Mouse (Mus musculus): ENCODE results near the gene Lrpap1. TPM values are rescaled to one million over a fixed set of nuclear protein-coding genes. Genes with fewer than 3 reads are reported as not detected.

Gene Lrpap1
- total RNA-seq, 1 experiment from 2014 or later = 67.4 TPM

DNA sequence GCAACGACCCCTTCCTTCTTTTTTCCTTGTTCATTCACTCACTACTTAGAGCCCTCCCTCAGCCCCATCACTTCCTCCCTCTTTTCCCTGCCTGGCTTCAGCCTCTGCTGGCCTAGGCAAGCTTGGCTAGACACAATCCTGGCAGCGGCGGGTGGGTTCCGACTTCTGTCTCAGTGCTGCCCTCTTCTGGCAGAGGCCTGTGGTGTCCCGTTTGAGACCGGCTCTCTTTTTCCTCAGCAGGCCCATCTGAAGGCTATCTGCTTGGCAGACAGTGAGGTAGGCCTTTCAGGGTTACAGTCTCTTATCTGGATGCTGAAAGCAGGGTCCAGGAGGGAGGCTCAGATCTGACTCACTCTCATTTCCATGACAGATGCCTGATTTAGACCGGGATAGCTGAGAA lies 26.2 kb upstream of the Lrpap1 start:
- ATAC-seq (replicated peaks in 1 of 2; ENCODE audit: insufficient read depth in 1 of 2, low FRiP score in 2 of 2, low TSS enrichment in 1 of 2, low read depth in 1 of 2, poor library complexity in 2 of 2, severe bottlenecking in 2 of 2) = peak; percentile 70 to 82

DNA sequence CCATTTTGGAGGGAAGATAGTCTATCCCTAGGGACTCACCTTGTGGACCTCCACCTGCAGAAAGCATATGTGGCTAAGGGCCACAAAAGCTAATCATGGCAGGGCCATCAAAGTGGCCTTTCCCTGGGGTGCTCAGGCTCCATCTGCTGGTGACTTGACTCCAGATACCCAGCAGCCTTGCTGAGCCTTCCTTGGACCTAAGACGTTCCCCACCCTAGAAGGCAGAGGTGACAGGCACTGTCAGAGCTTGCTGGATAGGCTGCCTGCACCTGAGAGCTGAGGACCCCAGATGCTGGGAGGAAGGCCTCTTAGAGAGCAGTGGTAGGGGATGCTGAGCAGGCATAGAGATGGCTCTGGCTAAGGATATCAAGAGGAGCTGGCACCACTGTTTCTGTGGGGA lies 25.7 kb upstream of the Lrpap1 start:
- ATAC-seq (replicated peaks in 1 of 2; ENCODE audit: insufficient read depth in 1 of 2, low FRiP score in 2 of 2, low TSS enrichment in 1 of 2, low read depth in 1 of 2, poor library complexity in 2 of 2, severe bottlenecking in 2 of 2) = no peak; a peak in 1 of 4 replicates

DNA sequence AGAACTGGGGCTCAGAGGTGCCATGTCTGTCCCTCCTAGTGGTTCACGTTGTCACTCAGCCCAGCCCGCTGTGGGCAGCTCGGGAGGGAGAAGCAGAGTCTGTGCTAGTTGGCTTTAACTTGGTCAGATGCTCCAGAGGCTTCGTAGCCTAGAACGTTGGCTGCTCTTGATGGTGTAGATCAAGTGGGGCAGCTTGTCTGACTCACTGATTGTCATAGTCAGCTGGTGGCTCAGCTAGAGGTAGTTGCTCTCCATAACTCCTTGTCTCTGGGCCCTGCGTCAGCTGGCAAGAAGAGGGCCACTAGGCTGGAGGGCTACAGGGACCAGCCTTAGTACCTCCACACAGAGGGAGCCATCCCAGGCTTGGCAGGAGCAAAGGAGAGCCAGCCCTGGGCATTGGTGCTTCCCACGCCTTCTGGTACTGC lies 24.2 kb upstream of the Lrpap1 start:
- no peak for ATAC-seq (replicated peaks in 1 of 2; ENCODE audit: insufficient read depth in 1 of 2, low FRiP score in 2 of 2, low TSS enrichment in 1 of 2, low read depth in 1 of 2, poor library complexity in 2 of 2, severe bottlenecking in 2 of 2)

DNA sequence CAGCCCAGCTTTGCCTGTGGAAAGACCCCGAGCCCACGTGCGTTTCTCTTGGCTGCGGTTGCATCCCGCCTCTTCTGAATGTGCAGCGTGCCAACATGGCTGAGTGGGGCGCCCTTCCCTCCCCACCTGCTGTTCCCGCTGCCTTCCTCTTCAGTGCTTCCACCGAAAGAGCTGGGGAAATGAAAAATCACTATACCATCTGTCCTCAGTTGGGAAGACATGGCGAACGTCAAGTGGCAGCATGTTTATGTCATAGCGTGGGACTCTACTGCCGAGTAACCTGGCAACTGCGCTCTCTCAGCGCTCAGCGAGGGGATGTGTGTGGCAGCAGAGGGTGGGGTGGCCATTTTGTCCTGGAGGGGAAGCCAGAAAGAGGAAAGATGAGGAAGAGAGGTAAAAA lies 23.6 kb upstream of the Lrpap1 start:
- ATAC-seq (replicated peaks in 1 of 2; ENCODE audit: insufficient read depth in 1 of 2, low FRiP score in 2 of 2, low TSS enrichment in 1 of 2, low read depth in 1 of 2, poor library complexity in 2 of 2, severe bottlenecking in 2 of 2) = no peak

DNA sequence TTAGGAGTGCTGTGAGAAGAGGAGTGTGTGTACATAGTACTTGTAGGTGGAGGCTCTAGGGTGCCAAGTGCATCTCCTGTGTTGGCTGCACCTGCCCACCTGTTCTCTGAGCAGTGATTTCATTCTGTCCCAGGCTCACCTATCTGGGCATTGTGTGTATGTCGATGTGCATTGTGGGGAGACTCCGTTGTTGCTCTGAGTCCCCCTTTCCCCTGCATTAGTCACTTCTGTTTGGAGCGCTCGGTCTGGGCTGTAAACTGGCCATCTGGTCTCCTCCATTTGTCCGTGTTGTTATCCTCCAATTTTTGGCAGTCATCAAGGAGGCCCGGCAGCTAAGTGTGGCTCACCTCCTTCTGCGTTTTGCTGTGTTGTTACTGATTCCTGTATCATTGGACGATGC lies 14.5 kb upstream of the Lrpap1 start:
- ATAC-seq (replicated peaks in 1 of 2; ENCODE audit: insufficient read depth in 1 of 2, low FRiP score in 2 of 2, low TSS enrichment in 1 of 2, low read depth in 1 of 2, poor library complexity in 2 of 2, severe bottlenecking in 2 of 2) = no peak

DNA sequence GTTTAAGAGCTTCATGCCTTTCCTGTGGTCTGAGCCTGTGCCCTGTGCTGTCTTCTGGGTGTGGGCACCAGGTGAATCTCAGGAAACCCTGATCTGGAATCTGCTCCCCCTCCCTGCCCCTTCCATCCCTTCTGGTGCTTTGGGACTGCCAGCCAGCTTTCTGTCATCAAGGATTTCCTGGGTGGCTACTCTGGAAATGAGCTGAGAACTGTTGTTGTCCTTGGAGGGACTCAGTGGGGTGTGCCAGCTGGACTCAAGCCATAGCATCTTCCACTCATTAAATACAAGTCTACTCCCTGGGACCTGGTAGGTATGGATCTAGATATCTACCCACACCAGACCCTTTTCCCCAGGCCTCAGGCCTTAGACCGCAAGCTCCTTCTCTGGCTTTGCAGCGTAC lies 12.9 kb upstream of the Lrpap1 start:
- no peak for ATAC-seq (replicated peaks in 1 of 2; ENCODE audit: insufficient read depth in 1 of 2, low FRiP score in 2 of 2, low TSS enrichment in 1 of 2, low read depth in 1 of 2, poor library complexity in 2 of 2, severe bottlenecking in 2 of 2)

DNA sequence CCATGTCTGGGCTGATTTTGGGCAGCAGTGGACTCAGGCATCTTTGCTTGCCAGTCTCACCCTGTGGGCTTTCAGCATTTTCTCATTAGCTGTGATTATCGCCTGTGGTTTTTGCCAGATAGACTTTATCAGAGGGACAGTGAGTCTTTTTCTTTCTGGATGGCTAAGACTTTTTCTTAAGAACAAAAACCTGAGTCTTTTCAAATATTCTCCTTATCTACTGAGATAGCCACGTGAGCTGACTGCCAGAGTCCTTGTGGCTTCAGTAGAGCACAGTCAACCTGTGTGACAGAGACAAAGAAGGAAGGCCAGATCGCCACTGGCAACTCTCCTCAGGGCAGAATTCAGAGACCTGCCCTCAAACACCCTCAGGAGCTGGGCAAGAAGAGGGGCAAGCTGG lies 12.1 kb upstream of the Lrpap1 start:
- ATAC-seq (replicated peaks in 1 of 2; ENCODE audit: insufficient read depth in 1 of 2, low FRiP score in 2 of 2, low TSS enrichment in 1 of 2, low read depth in 1 of 2, poor library complexity in 2 of 2, severe bottlenecking in 2 of 2) = no peak

DNA sequence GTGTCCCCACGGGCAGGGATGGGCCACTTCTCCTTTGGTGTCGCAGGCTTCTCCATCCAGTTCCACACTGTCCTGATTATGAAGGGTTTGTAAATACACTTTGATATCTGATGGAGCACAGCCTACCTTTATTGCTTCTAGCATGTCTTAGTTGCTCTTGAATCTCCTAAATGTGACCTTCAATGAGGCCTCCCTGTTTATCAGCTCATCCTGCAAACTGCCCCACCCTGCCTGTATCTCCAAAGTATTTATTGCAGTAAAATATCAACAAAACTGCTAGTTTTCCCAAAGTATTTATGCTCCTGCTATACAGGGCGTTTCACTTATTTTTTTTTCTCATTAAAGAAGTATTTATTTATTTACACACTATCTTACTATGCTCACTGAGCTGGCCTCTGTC lies 10.4 kb upstream of the Lrpap1 start:
- ATAC-seq (replicated peaks in 1 of 2; ENCODE audit: insufficient read depth in 1 of 2, low FRiP score in 2 of 2, low TSS enrichment in 1 of 2, low read depth in 1 of 2, poor library complexity in 2 of 2, severe bottlenecking in 2 of 2) = no peak

DNA sequence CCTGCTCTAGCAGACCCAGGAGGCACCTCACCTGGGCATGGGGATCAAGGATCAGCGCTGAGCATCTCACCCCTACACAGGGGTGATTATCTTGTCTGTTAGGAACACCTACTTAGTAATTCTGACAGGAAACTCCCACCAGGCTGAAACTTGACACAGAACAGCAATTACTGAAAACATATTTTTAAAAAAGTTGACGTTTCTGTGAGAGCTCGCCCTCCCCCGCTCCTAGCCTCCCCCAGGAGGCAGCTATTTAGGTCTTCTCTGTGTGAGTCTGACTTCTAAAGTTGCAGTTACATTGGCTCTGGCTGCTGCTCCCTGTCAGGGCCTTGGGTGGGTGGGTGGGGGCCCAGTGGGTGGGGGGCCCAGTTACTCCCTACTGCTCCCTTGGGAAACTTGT lies 6.9 kb upstream of the Lrpap1 start:
- no peak for ATAC-seq (replicated peaks in 1 of 2; ENCODE audit: insufficient read depth in 1 of 2, low FRiP score in 2 of 2, low TSS enrichment in 1 of 2, low read depth in 1 of 2, poor library complexity in 2 of 2, severe bottlenecking in 2 of 2)

DNA sequence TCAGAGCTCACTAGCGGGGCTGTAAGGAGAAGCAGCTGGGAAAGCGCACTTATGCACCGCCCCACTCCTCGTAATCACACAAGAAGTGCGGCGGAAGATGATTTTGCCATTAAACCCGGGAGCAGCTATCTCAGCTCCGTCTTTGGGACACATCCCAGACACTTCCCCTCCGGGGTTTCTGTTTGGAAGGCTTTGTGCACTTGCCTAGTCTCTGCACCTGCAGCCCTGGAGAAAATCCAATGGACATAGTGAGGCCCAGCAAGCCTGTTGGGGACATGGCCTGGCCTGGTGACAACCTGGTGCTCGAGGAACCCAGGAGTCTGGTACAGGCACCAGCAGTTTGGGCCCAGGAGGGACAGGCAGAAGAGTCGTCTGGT lies 344 bp upstream of the Lrpap1 start:
- peak in 1 of 2 experiments; percentile 18; a peak in 2 of 4 replicates for ATAC-seq (replicated peaks in 1 of 2; ENCODE audit: insufficient read depth in 1 of 2, low FRiP score in 2 of 2, low TSS enrichment in 1 of 2, low read depth in 1 of 2, poor library complexity in 2 of 2, severe bottlenecking in 2 of 2)

DNA sequence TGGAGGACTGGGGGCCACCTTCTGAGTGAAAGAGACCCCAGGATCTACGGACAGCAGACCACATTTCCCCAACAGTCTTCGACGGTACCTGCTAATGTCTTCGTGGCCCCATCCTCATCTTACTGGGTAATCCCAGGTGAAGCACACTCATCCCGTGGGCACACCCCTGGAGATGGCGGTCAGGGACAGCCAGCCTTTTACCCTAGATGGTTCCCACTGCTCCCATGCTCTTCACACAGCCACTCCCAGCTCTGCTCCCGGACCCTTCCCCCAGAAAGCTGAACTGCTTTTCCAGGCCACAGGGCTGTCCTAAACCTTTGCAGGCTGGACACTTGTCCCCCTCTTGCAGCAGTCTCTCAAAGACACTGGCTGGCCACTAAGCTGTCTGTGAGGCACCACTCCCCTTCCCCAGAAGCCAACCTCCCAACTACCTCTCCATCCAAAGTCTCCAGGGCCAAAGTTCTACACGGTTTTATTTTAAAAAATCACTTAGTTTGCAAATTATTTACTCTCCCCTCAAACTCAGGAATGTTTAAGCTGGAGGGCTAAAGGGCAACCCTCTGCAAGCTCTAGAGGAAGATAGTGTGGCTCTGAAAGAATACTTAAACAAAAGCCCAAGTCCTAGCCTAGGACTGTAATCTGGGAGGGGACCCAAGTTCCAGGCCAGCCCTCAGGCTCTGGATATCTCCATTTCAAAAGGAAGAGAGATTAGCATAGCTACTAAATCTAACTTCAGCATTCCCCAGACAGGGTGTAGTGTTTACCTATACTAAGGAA lies 1.2 kb downstream of the Lrpap1 start:
- no peak for ATAC-seq (replicated peaks in 1 of 2; ENCODE audit: insufficient read depth in 1 of 2, low FRiP score in 2 of 2, low TSS enrichment in 1 of 2, low read depth in 1 of 2, poor library complexity in 2 of 2, severe bottlenecking in 2 of 2)

DNA sequence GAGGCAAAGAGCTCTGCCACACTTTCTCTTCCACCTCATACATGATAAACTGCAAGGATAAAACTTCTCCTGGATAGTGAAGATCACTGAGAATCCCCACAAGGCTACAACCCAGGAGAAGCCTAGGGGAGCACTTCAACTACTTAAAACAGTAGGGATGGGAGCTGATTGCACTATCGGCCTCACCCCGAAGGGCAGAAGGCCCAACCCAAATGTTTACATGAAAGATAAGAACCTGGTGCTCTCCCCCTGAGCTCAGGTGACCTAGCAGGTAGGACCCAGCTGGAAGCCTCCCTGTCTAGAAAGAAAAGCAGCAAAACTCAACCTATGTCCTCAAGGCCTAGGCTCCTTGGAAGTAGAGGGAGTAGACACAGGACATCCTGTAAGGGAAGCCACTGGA lies 2.0 kb downstream of the Lrpap1 start:
- ATAC-seq (replicated peaks in 1 of 2; ENCODE audit: insufficient read depth in 1 of 2, low FRiP score in 2 of 2, low TSS enrichment in 1 of 2, low read depth in 1 of 2, poor library complexity in 2 of 2, severe bottlenecking in 2 of 2) = no peak

DNA sequence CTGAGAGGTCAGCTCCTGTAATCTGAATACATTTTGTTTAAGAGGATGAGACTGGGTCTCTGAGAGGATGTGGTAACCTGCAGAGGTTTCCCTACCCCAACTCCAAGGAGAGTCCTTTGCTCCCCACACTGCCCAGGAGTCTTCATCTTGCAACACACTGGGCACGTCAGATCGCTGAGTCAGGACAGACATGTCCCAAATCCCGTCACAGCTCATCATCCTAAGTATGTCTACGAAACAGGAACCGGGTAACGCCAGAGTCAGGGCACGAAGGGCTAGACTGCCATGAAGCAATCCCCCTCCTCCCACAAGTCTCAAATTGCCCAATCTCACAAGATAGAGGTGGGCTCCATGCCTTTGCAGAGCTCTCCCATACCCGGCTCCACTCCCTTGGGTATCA lies 2.5 kb downstream of the Lrpap1 start:
- ATAC-seq (replicated peaks in 1 of 2; ENCODE audit: insufficient read depth in 1 of 2, low FRiP score in 2 of 2, low TSS enrichment in 1 of 2, low read depth in 1 of 2, poor library complexity in 2 of 2, severe bottlenecking in 2 of 2) = no peak

DNA sequence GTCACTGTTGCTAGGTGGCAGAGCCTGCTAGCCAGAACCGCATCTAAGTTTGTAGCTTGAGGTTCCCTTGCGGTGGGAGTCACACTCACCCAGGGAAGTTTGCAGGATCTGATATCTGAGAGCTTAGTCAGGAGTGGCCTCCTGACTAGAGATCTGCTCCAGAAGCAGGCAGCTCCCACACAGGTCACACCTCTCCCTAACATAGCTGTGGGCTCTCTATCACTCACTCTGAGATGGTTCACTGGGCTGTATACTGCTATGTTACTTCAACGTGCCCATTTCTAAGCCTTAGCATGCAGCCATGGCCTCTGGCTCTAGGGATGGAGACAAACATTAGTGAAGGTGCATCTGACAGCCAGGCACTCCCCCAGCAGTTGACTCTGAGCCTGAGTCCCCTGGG lies 13.9 kb downstream of the Lrpap1 start:
- no peak for ATAC-seq (replicated peaks in 1 of 2; ENCODE audit: insufficient read depth in 1 of 2, low FRiP score in 2 of 2, low TSS enrichment in 1 of 2, low read depth in 1 of 2, poor library complexity in 2 of 2, severe bottlenecking in 2 of 2)

DNA sequence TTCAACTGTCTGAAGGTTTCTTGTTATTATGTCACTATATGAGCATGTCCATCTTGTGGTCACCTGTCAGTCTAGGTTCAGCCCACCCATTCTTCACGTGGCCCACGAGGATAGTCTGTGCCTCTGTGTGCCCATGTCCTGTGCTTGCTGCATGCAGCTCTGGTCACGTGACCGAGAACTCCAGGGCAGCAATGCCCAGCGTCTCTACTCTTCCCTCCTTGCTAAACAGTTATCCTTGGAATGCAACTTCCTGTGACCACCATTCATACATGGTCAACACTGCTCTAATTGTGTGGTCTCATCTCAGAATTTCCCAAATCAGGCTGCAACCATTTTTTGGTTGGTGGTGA lies 16.0 kb downstream of the Lrpap1 start:
- no peak for ATAC-seq (replicated peaks in 1 of 2; ENCODE audit: insufficient read depth in 1 of 2, low FRiP score in 2 of 2, low TSS enrichment in 1 of 2, low read depth in 1 of 2, poor library complexity in 2 of 2, severe bottlenecking in 2 of 2)

DNA sequence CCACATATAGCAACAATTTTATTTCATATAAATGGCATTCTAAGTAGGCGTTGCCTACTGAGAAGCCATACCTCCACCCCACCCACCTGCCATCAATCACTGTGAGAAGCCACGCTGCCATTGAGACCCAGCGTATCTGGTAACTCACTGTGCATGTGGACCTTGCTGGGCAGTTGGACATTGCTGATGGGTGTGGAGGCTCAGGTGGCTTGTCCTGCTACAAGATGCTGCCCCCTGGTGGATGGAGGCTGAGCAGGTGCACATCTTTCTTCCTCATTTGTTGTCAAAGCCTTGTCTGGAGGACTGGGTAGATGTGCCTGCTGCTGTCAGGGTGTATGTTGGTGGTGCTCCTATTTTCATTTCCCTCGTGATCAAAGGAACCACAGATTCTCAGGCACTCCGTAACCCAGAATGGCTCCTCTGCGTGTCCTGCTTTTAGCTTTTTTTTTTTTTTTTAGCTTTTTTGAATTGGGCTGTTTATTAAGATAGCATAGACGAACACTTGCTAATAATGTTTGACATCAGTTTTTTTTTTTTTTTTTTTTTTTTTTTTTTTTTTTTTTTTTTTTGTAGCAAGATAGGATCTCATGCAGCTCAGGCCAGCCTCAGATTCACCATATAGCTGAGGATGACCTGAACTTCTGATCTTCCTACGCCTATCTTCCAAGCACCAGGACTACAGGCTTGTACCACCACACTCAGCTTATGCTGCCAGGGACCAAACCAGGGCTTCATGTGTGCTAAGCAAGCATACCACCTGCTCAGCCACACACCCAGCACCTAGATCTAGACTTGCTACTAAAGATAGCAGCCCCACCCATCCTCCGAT lies 16.6 kb downstream of the Lrpap1 start:
- peak; percentile 50 to 70; a peak in 3 of 4 replicates for ATAC-seq (replicated peaks in 1 of 2; ENCODE audit: insufficient read depth in 1 of 2, low FRiP score in 2 of 2, low TSS enrichment in 1 of 2, low read depth in 1 of 2, poor library complexity in 2 of 2, severe bottlenecking in 2 of 2)

DNA sequence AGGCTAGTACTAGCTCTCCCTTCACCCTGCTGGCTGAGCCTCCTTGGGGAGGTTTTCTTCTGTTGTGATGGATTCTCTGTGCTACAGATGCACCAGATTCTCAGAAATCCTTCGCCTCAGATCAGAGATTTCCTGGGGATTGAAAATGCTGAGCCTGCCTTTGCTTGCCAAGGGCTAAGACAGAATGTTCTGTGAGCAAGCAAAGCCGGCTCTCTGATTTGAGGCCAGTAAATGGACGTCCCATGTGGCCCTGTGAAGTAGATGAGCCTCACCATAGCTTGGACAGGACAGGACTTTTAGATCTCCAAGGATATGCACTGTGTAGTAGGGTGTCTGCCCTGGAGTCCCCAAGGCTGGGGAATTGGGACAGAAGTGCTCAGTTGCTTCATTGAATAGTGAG lies 20.7 kb downstream of the Lrpap1 start:
- no peak for ATAC-seq (replicated peaks in 1 of 2; ENCODE audit: insufficient read depth in 1 of 2, low FRiP score in 2 of 2, low TSS enrichment in 1 of 2, low read depth in 1 of 2, poor library complexity in 2 of 2, severe bottlenecking in 2 of 2)

DNA sequence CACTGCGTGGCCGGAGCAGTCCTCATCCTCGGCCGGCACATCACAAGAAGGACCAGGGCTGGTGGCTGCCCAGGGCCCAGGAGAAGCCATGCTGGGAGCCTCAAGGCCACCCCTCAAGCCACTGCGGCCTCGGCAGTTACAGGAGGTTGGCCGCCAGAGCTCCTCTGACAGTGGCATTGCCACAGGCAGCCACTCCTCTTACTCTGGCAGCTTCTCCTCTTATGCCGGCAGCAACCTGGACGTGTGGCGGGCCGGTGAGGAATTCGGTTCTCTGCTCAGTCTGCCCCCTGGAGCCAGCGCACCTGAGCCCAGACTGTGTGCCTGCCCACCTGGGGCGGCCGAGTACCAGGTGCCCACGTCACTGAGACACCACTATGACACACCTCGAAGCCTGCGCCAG lies 26.5 kb downstream of the Lrpap1 start:
- ATAC-seq (replicated peaks in 1 of 2; ENCODE audit: insufficient read depth in 1 of 2, low FRiP score in 2 of 2, low TSS enrichment in 1 of 2, low read depth in 1 of 2, poor library complexity in 2 of 2, severe bottlenecking in 2 of 2) = no peak

DNA sequence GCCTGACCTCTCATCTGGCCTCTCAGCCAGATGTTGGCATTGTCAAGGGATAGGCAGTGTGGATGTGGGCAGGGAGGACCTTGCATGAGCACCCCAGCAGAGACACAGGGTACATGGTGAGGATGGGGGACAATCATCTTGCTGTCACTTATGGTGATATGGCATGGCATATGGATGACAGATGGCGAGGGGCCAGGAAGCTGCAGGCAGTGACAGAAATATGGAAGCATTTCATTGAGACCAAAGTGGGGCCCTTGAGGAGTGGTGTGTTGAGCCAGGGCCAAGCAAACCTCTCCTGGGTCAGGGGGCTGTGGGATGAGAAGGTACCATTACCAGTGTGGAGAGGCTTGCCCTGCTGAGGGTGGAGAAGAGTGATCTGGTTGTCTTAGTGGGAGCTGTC lies 29.2 kb downstream of the Lrpap1 start:
- no peak for ATAC-seq (replicated peaks in 1 of 2; ENCODE audit: insufficient read depth in 1 of 2, low FRiP score in 2 of 2, low TSS enrichment in 1 of 2, low read depth in 1 of 2, poor library complexity in 2 of 2, severe bottlenecking in 2 of 2)
